Mouse (Mus musculus) ovary, postnatal 14 days (tissue): ENCODE measurements at regions not wholly inside any gene's neighbourhood (a gene's known extent, or its start where the extent isn't known, plus 50 kb on each side); places are given as distances from the start of the nearest gene placed in this dataset.

Experiments
- DNase-seq: peaks from one replicate; pipeline ENCODE4 v3.0.0; 2022; ENCODE audit warnings: low spot score

DNA sequence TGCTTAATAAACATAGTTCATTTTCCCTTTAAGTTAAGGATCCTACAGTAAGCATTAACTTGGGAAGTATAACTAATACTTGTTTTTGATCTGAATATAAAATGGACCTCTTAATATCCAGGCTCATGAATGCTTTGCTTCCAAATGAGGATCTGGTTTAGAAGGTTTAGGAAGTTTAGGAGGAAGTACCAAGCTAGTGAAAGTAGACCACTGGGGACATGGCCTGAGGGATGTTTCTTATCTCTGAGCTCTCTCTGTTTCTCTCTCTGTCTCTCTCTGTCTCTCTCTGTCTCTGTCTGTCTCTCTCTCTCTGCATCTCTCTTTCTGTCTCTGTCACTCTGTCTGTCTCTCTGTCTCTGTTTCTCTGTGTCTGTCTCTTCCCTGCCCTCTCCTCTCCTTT is 360.9 kb downstream of the Kctd12 start:
- DNase-seq: no peak

DNA sequence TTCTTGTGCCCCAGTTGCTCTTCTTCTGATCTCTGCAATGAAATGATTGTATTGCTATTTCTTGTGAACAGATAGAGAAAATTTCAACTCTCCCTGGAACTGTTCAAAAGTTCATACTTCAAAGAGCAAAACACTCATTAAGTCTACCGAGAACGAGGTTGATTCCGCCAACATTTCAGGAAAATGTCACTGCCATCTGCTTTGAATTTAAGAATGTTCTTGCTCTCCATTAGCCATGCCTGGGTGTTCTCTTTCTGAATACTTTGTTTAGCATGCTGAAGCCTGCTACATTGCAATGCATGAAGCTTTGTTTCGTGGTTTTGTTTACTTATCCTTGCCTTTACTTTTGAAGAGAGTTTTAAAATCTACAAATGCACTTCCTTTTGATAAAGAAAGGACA is 363.4 kb downstream of the Kctd12 start:
- DNase-seq: no peak

DNA sequence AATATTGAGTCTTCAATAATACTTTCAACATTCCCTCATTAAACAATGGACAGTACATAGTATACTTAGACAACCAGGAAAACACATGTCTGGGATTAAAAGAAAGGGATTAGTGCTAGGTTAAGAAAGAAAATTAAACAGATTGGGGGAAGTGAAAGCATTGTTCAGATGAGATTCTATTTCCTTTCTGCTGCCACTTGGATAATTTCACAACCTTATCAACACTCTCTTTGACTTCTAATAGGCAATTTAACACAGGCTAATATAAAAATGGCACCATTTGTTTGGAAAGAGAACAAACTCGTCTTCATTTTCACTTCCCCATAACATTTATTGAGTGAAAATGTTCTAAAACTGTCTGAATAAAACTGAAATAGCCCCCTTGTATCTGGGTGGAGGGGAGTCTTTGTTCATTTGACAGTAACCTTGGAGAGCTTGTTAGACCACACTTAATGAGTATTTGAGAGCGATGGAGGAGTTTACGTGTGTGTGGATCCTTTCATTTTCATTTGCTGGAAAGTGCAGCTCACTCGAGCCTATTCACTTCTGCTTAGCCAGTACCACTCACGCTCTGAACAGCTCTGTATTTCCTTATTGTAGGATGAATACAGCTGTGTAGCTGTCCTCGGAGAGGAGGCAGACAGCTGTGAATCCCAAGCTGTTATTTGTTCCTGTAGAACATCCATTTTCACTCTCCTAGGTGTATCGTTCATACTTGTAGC is 366.7 kb downstream of the Kctd12 start:
- DNase-seq: no peak

DNA sequence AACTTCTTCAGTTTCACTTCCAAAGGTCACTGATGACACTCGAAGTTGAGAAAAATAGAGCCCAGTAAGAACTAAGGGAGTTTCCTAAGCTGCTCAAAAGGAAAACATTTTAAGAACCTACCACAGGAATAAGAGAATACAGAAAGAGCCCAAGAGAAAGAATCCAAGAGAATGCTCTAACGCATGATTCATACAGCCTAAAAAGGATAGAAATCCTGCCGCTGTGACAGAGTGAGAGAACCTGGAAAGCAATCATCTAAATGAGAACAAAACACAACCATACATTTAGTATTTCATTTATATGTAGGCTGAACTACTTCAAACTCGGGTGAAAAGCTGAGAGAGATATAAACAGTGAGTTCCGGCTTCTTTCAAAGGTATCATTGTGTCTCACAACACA is 376.4 kb downstream of the Kctd12 start:
- no peak for DNase-seq

DNA sequence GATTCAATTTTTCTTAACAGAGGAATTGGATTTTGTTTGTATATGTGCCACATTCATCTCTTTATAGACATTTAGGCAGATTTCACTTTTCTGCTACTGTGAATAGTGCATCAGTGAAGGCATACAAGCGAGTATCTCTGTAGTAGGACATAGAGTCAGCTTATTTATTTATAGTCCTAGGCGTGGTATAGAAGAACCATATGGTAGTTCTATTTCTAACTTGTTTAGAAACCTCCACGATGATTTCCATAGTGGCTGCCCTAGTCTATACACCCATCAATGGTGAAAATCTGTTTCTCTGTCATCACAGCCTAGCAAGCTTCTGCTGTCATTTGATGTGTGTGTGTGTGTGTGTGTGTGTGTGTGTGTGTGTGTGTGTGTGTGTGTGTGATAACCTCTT is 387.6 kb downstream of the Kctd12 start:
- no peak for DNase-seq

DNA sequence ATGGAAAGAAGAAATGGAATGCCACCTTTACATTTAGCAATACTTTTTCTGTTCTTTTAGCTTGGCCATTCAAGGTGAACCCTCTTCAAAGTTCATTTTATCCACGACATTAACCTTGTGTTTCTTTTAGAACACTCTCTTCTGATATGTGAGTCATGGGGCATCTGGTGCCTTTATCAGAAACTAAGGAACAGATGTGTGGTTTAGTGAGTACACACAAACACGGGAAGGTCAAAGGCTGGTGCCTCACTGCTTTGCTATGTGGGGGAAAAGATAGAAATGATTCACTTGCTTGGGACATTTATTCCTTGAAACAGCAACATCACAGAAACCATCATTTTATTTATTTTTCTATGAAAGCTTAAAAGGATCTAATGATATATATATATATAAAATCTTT is 428.7 kb downstream of the Kctd12 start:
- DNase-seq: no peak

DNA sequence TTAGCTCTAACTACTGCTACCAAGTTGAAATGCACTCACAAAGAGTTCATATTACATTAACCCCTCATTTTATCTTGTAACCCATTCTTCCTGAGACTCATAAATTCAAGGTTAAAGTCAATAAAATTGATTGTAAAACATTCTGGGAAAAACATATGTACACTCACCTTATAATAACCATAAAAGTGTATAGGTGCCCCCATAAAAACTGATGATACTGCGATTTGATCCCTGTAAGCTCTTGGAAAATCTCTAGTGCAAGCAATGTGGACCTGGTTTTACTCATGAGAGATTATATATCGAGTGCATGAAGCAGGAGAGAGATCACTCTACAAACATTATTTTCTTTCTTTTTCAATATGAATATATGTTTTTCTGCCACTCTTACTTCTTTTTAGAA is 429.8 kb downstream of the Kctd12 start:
- DNase-seq: no peak

DNA sequence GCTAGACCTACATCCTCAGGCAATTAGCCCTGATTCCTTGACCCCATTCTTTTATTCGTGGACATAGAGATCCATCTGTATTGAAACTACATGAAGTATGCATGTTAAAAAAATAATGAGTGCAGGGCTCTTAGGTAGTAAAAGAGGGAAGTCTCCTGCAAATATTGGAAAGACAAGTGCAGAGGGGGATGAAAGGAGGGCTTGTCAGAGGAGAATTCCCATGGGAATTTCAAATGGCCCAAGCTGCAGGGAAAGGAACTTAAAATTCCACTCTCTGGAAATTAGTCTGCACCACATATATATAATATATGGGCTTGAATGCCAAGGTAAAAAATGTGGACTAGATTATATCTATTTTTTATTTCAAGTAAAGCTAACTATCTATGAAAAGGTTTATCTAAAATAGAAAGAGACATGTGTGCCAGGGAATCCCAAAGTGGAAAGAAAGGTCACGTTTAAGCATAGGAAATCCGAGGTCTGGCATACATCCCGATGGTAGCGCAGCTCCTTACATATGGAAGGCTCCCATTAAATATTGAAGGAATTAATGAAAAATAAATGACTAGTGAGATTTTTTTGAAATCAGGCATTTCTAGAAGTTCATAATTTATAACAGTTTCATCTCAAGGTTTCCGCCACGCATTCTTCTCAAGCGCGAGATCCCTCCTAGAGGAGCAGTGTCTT is 457.4 kb downstream of the Kctd12 start:
- no peak for DNase-seq

DNA sequence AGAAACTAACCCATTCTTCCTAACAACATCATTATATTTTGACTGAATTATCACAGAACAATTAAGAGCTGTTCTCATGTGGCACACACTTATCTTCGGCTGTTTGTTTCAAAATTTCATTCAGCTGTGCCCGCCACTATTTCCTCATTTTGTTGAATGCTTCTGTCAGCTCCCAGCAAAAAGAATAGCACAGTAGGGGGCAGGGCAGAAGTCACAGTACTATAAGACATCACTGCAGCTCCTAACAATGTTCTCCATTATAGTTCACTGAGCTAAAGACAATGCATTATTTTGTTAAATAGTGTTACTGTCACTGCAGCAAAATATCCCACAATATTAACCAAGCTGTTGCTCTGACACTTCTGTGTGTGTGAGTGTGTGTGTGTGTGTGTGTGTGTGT is 465.7 kb downstream of the Kctd12 start:
- DNase-seq: no peak

DNA sequence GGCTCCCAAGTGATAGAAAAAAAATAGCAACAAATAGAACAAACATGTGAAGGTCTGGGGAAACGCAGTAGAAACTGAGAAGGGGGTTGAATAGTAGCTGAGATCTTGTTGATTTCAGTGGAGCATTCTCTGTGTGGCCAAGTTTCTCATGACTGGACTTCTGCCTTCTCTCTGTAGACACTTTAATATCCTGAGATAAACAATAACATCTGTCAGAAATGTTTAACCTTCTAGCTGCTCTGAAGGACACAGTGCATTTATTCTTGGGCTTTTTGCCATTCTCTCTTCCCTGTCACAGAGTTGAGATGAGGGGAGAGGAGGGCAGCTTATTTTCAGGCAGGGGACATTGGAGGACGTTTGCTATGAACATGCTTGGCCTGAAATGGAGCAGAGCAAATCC is 467.9 kb downstream of the Kctd12 start:
- DNase-seq: no peak

DNA sequence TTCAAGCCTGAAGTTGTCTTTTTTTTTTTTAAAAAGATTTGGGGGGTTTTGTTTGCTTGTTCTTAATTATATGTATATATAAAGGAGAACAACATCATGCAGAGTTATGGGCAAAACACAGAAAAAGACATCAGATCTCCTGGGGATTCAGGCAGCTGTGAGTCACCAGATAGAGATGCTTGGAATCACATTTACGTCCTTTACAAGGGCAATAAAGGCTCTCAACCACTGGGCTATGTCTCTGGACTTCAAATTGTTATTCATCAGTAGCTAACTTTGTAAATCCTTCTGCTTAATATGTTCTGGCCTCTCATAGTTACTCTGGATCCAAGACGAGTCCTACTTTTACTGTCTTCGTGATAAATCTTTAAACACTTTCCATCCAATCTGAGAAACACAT is 469.8 kb downstream of the Kctd12 start:
- DNase-seq: no peak

DNA sequence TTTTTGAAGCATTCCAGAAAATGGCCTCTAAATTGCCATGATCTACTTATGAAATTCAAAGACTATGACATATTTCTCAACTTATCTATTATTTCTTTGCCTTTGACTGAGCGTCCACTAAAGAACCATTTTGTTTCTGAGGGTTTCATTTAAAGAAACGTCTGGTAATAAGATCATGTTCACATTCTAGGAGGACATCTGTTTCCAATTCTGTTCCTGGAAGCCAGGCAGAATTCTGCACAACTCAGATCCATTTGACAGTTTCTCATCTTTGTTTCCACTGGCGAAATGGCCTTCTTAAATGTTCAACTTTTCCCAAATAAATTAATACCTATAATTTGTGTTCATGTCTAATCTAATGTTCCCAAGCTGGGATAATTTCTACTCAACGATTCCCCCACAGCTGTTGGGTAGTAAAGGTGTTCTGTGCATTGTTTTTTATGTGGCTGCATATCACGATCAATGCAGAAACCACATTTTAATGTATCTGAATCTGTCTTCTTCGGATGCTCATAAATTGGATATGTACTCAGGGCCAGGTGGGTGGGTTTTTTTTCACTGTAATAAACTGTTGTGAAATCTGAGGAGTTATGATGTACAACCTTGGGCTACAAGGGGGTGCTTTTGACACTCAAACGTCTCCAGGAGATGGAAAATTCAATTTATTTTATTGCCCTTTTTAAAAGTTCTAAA is 470.6 kb downstream of the Kctd12 start:
- no peak for DNase-seq

DNA sequence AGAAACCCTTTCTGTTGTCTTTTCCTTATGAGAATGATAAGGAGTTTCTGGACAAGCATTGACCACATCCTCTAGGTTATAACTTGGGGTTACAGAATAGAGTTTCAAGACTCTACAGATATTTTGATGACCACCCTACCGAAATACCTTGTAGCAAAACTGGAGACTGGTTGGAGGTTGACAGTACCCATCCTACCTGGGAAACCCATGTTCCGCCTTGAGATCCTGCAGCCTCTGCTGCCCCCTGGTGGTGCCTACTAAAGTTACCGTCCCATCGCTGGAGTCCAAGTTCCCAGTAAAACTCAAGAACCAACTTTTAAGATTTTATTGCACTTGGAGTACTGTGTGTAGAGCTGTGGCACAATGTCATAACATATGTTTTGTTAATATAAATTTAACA is 472.1 kb downstream of the Kctd12 start:
- peak; percentile 51 for DNase-seq

DNA sequence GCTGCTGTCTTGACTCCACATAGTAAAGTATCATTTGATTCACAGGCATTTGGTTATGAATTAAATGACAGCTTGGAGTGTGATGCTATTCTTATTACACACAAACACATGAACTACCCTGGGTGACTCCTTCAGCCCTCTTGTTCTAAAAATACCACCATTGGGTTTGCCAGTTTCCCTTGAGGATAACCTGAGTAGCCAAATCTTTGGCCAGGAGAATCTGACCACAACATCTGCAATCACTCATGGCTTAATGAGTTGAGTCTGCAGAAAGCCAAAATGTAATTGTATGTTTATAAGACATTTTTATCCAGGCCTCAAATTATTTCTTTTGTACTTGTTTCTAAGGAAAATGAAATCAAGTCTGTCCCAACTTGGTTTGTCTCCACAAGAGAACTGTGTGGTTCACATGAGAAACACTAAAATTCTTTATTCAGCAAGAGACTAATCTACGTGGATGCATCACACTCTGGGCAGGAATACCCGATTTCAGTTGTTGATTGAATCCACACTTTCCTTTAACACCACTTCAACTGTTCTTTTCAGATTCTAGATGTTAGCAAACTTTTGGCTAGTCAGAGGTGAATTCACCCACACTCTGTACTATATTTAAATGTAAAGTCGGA is 476.6 kb downstream of the Kctd12 start:
- no peak for DNase-seq

DNA sequence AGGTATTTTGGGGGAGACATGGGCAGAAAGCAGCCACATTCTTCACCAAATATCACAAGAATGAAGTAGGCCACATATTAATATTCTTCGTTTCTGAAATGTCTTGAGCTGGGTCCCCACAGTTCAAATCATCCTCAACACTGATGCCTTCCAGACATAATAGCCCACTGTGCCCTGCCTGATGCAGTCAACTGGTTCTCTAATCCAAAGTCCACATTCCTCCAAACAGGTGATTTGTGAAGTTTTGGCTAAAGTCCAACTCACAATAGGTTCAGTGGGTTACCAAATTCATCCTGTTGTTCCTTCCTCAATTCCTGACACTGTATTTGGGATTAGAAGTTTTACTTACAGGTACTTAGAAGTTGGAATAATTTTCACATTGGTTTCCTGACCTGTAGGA is 485.3 kb downstream of the Kctd12 start:
- no peak for DNase-seq

DNA sequence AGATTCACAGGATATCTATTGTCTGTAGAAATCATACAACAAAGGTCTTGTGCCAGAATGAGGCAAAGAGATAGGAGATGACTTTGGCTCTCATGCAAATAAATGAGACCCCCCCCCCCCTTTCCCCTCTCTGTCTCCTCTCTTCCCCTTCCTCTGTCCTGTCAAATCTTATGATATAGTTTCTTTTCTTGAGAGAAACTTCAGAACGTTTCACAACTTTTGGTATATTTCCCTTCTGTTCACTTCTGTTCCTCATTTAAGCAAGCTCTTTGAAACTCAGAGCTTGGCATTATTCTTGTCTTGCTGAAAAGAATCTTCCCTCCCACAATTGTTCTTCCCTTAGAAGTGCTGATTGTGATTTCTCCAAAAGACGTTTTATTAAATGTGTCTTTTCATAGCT is 490.1 kb downstream of the Kctd12 start:
- no peak for DNase-seq

DNA sequence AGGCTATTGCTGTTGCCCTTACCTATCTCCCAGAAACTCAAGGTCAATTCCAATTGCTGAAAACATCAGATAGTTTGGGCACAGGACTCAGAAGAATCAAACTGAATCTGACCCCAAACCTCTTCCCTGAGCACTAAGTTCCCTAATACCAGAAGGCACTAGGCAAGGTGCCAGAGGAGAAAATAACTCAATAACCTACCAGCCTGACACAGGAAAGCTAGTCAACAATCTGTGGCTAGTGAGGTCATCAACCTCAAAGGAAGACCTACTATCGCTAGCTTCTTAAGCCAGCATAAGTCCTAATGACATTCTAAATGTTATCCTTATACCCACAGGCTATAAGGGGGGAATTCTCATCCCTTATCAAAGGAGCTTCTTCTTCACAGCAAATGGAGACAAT is 491.2 kb downstream of the Kctd12 start:
- DNase-seq: no peak

DNA sequence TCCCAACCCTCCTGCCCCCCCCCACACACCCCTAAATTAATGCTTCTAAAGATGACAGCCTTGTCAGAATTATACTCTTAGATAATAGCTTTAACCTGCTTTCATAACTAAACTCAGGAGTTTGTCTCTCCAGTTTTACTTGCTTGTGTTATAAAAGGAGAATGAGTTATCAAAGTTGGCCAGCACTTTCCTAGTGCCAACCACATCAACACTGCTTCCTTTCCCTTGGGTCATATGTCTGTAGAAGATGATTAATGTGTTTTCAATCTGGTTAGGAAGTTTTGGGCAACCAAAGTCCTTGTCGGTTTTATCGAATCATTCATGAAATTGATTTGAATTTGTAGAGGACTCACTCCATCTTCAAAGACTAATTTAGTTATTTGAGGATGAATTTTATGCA is 505.3 kb downstream of the Kctd12 start:
- DNase-seq: no peak

DNA sequence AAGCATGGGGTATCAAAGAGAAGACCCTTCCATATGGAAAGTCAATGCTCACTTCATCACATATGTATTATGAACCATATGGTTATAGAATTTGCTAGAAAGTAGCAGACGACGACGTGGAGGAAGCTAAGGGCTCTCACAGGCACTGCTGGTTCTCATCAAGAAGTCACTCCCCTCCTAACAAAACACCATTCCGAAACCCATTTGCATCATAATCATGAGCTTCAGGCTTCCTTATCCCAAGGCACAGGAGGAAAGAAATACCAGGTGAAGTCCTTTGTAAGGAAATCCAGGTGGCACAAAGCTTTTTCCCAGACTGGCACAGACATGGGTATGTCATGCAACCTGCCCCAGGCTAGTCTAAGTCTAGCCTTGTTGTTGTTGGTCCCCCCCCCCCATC is 513.1 kb downstream of the Kctd12 start:
- DNase-seq: no peak

DNA sequence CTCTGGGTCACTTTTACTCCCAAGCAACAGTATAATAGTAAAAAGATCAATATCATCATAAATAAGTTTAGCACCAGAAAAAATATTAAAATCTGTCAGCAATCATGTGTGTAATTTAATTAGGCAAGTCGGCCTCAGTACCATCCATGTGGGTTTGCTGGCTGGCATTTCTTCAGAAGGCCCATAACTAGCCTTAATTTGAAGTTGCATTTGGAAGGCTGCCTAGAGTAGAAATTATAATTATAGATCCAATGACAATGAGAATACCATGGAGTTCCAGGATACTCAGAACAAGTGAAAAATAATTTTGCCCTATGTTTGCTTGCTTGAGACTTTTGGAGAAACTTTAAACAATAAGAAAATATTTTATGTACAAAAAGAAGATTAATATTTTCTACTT is 521.4 kb downstream of the Kctd12 start:
- no peak for DNase-seq

DNA sequence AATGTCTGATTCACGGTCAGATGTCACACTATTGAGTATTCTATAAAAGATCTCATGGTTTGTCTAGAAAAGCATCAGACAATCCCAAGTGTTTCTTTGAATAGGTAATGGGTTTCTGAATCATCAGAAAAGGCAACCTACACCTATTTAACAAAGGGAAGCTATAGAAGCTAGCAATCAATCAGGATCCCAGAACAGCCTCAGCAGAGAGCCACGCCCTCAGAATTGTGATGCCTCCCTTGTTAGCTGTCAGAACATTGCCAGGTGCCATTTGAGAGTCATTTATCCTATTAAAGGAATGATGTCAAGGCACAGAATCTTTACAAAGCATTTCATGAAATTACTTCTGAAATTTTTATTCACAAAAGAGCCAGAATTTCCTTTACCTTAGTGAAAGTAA is 542.7 kb downstream of the Kctd12 start:
- DNase-seq: no peak

DNA sequence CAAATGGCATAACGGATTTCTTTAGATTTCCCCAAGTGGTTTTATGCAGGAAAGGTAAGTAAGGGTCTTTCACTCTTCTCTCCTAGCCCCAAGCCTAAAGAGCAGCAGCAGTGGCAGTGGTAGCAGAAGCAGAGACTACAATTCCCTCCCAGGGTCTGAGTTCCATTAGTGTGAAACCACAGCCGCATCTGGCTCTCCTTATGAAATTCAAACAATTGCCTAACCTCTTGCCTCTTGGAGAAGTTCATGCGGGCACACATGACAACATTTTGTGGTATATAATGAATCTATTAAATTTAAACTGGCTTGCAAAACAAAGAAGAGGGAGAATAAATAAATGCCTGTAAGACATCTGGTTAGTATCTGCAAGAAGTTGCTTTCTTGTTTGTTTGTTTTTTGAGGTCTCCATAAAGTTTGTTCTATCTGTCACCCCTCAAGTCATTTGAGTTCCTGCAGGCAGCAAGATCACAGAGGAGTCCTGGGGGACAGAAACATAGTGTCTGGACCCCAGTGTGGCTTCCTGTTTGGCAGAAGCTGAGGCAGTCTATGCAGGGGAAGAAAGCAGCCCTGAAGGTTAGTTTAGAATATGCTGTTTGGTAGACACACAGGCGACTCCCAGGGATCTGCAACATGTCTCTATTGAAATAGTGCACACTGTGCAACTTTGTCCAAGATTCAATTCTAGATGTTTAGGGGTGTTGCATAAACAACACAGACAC is 578.9 kb downstream of the Kctd12 start:
- no peak for DNase-seq
